Mouse (Mus musculus) liver, embryonic 14.5 days (tissue): Measurements from ENCODE around the gene Pax5. TPM values are rescaled to one million over a fixed set of nuclear protein-coding genes. Genes with fewer than 3 reads are reported as not detected.

Experiments used
- ATAC-seq: fragments of 200-750 bp; cut with Nextera tagmentation; 2 replicates; pipeline ENCODE4 v1.8.0; 2017; ENCODE audit warnings: moderate number of reproducible peaks, mild to moderate bottlenecking, moderate library complexity; ENCODE audit not compliant: insufficient read depth
- DNase-seq, 3 experiments: peaks; one replicate each; pipeline ENCODE4 v3.0.0-alpha.2; 2012 to 2013; ENCODE audit warnings: low read depth in 3 of 3, low spot score in 3 of 3
- H3K27ac ChIP-seq: fragments of 300-500 bp; sonication (generic); 2 replicates; pipeline ENCODE4 v1.5.1; 2014; ENCODE audit warnings: moderate library complexity, mild to moderate bottlenecking, control low read depth, inconsistent platforms
- H3K27me3 ChIP-seq: fragments of 300-500 bp; sonication (generic); 2 replicates; pipeline ENCODE4 v1.6.1; 2014; ENCODE audit warnings: mild to moderate bottlenecking, low read length, moderate library complexity; ENCODE audit not compliant: control insufficient read depth, insufficient read depth
- H3K36me3 ChIP-seq: fragments of 300-500 bp; sonication (generic); replicated peaks from 2 replicates; pipeline ENCODE4 v1.6.1; 2014; ENCODE audit warnings: low read depth; ENCODE audit not compliant: control insufficient read depth, insufficient read depth
- H3K4me1 ChIP-seq, 2 experiments: fragments of 200-500 bp in 1 of 2; fragments of 300-500 bp in 1 of 2; sonication (generic) in 1 of 2; replicated peaks; 2 replicates each; pipeline ENCODE4 v1.6.1; 2012 to 2014; ENCODE audit warnings: antibody characterized with exemption in 1 of 2, inconsistent platforms in 1 of 2, low read length in 1 of 2; ENCODE audit not compliant: control insufficient read depth in 2 of 2, insufficient read depth in 2 of 2
- H3K4me2 ChIP-seq: fragments of 300-500 bp; sonication (generic); 2 replicates; pipeline ENCODE4 v1.6.1; 2014; ENCODE audit warnings: low read depth, mild to moderate bottlenecking, control low read depth, moderate library complexity
- H3K4me3 ChIP-seq, 2 experiments: fragments of 200-500 bp in 1 of 2; fragments of 300-500 bp in 1 of 2; sonication (generic) in 1 of 2; 2 replicates each; pipeline ENCODE4 v1.5.1; 2012 to 2014; ENCODE audit warnings: low read depth in 2 of 2, low read length in 2 of 2, mild to moderate bottlenecking in 2 of 2, control low read depth in 1 of 2, inconsistent platforms in 1 of 2, moderate library complexity in 1 of 2; ENCODE audit not compliant: insufficient read depth in 1 of 2
- H3K9ac ChIP-seq: fragments of 300-500 bp; sonication (generic); replicated peaks from 2 replicates; pipeline ENCODE4 v1.6.1; 2014; ENCODE audit warnings: mild to moderate bottlenecking, control low read depth, moderate library complexity
- H3K9me3 ChIP-seq: fragments of 300-500 bp; sonication (generic); 2 replicates; pipeline ENCODE4 v1.6.1; 2016; ENCODE audit warnings: low read length, mixed read lengths; ENCODE audit not compliant: control insufficient read depth
- CTCF ChIP-seq: IDR thresholded peaks from 2 replicates; pipeline ENCODE4 v1.5.1; 2016; ENCODE audit warnings: antibody characterized with exemption, low read depth, control low read depth
- EP300 ChIP-seq: IDR thresholded peaks from 2 replicates; pipeline ENCODE4 v1.6.1; 2016; ENCODE audit warnings: antibody characterized with exemption, low read depth
- WGBS: fragments of 180-500 bp; shearing (Covaris S2); extraction: QIAGEN DNeasy Blood & Tissue Kit; methylation state at CpG from one replicate; pipeline ENCODE4 v1.1.7; 2014; ENCODE audit not compliant: insufficient replicate concordance; 5-methylcytosine and 5-hydroxymethylcytosine counted together
- polyA plus RNA-seq, 2 experiments: library from polyadenylated mRNA; depleted of rRNA in 1 of 2; stranded (reverse) in 1 of 2; unstranded in 1 of 2; fragments of >200 nt; fragmentation: Nextera tagmentation in 1 of 2; extraction: Ambion mirVana in 1 of 2; gene quantifications; 2 replicates each; pipeline versions ENCODE4 v1.2.1 to v1.2.3; 2012 to 2014

Gene Pax5
- polyA plus RNA-seq, 2 experiments, result 0.05 to 0.12 TPM

DNA sequence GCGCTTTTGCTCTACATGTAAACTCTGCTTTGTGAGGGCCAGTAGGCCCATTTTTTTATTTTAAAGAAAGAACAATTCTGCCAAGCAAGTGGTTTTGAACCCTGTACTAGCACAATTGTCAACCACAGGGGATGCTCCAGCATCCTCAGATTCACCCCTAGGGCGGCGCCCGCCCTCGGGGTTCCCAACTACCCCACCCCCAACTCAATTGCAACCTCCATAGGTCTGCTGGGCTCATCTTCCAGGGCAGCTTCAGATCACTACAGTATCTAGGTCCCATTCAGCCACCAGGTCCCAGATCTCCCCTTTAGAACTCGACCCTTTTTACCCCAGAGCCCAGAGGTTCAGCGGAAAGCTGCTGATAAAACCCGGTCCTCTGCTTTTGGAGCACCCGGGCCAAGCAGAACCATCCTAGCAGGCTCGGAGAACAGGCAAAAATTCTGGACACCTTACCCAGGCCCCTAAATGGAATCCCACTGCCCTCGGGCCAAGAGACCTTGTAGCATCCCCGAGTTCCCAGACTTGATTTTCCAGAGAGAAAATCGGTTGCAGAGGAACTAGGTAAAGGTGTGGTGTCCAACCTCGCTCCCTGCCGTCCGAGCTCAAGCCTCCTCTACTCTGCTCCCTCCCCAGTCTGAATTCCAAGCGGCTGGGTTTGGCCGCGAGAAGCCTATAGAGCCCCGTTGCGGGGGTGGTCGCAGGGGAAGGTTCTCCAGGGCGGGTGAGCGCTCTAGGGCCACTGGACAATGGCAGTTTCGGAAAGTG, 1.0 kb upstream of the Pax5 start:
- Histone ChIP-seq H3K4me1 (no peaks in the 10 kb centered on the region), H3K36me3 (no peaks in the 10 kb centered on the region), H3K27me3 (peaks cover 91% of the 10 kb centered on the region), H3K4me2 (no peak overlapping the region), H3K4me3 (no peak overlapping the region), H3K27ac (no peak overlapping the region), H3K9me3 (no peaks in the 10 kb centered on the region), H3K9ac (no peak overlapping the region)
- TF ChIP-seq CTCF (no peak), EP300 (no peak)
- WGBS, result 3% methylated on average over 25 of the region's 25 CpGs
- DNase-seq (no peak), ATAC-seq (no peak)

DNA sequence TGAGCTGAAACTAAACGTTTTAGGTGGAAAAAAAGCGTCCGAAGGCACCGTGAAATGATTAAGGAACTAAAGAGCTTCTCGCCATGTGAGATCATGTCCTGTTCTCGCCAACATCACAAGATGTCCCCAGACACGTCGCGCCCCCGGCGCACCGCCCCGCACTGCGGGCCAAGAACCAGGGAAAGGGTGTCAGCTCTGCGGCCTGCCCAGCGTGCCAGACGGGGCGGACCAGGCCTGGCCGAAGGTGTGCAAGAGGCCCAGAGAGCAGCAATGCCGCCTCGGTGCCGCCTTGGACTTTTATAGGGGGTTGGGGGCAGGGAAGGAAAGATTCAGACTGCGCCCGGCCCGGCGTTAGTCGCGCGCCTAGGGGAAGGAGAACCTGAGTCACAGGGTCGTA, 412 bp upstream of the Pax5 start:
- 1% methylated on average over 30 of the region's 30 CpGs for WGBS
- H3K9me3 ChIP-seq, result no peaks in the 10 kb centered on the region
- H3K36me3 ChIP-seq, result no peaks in the 10 kb centered on the region
- no peak overlapping the region for H3K9ac ChIP-seq
- TF ChIP-seq EP300, result no peak
- TF ChIP-seq CTCF, result no peak
- H3K27me3 ChIP-seq, result peaks cover 95% of the 10 kb centered on the region
- no peak for ATAC-seq
- H3K4me1 ChIP-seq, result no peaks in the 10 kb centered on the region
- H3K4me3 ChIP-seq, result no peak overlapping the region
- DNase-seq, result no peak
- H3K27ac ChIP-seq, result no peak overlapping the region
- H3K4me2 ChIP-seq, result no peak overlapping the region

DNA sequence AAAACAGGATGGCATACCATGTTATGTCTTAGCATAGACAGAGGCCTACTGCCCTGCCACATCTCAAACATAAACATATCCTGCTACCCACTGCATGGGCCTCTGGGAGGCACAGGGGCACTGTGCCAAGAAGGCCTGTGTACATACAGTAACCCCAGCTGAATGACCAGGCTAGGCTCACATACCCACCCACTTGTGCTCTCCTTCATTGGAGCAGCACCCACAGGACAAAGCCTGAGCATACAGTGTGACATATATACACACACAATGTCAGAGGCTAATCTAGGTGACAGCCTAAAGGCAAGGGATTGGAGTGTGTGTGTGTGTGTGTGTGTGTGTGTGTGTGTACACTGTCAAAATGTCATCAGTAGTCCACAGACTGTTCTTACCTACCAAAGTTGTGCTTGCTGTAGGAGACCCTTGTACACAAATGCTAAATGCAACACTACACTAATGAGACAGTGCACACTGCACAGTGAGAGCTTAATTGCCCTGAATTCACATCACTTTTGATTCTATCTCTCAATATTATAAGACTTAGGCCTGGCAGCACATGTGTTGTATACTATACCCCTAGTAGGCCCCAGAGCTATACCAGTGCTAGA, 1.1 kb downstream of the Pax5 start:
- Histone ChIP-seq H3K36me3 (no peaks in the 10 kb centered on the region), H3K9me3 (no peaks in the 10 kb centered on the region), H3K9ac (no peak overlapping the region), H3K4me1 (0 out of 4 replicates have a peak, but pooled peaks cover 0 to 1% of the 10 kb centered on the region in 2 experiments), H3K27me3 (peaks cover 95% of the 10 kb centered on the region), H3K4me2 (no peak overlapping the region), H3K27ac (no peak overlapping the region), H3K4me3 (no peak overlapping the region)
- DNase-seq (no peak), ATAC-seq (no peak)
- TF ChIP-seq EP300 (no peak), CTCF (no peak)

DNA sequence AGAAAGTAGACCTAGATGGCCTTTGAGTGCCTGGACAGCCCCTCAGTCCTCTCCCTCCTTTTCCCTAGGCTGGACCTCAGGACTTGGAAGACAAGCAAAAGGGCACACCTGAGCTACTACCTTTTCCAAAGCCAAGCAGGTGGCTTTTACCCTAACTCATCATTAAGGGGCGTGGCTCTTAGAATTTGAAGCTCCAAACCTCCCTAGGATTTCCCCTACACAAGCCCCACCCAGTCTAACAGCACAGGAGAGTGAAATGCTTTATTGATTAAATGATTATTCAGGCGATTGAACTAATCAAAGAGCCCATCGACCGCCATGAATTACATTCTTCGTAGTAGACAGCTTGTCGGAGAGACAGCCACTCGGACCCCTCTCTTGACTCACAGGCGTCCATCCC, 2.0 kb downstream of the Pax5 start:
- DNase-seq, result no peak
- H3K4me2 ChIP-seq, result no peak overlapping the region
- no peak for TF ChIP-seq EP300
- TF ChIP-seq CTCF, result no peak
- H3K4me1 ChIP-seq, result 0 out of 4 replicates have a peak, but pooled peaks cover 0 to 1% of the 10 kb centered on the region in 2 experiments
- H3K27ac ChIP-seq, result no peak overlapping the region
- no peaks in the 10 kb centered on the region for H3K36me3 ChIP-seq
- no peak for ATAC-seq
- H3K9ac ChIP-seq, result no peak overlapping the region
- 40% methylated on average over 8 of the region's 8 CpGs for WGBS
- peaks cover 95% of the 10 kb centered on the region for H3K27me3 ChIP-seq
- no peak overlapping the region for H3K4me3 ChIP-seq
- H3K9me3 ChIP-seq, result no peaks in the 10 kb centered on the region

DNA sequence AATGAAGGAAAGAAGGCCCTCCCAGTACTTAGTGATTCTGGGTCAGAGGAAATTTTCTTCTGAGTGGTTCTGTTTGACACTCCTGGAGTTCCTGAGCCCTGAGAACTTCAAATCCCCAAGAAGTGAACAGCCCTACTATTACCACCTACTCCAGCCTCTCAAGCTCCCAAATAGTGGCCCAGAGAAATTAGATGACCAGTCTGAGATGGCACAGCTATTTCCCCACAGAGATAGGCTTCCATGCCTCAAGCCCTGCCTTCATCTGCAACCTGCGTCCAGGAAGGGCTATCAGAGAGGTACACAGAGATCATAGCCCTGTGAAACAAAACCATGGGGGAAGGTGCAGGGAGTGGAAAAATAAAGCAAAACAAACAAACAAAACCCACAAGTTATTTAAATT, 3.4 kb downstream of the Pax5 start:
- 31% methylated on average over 1 of the region's 1 CpGs for WGBS
- Histone ChIP-seq H3K27ac (no peak overlapping the region), H3K27me3 (peaks cover 95% of the 10 kb centered on the region), H3K4me1 (0 out of 4 replicates have a peak, but pooled peaks cover 0 to 1% of the 10 kb centered on the region in 2 experiments), H3K36me3 (no peaks in the 10 kb centered on the region), H3K4me2 (no peak overlapping the region), H3K4me3 (no peak overlapping the region), H3K9me3 (no peaks in the 10 kb centered on the region), H3K9ac (no peak overlapping the region)
- TF ChIP-seq EP300, result no peak
- no peak for TF ChIP-seq CTCF
- ATAC-seq (no peak), DNase-seq (no peak)
